ENCODE assay signal across 23 mouse cellular contexts in the genomic region with DNA sequence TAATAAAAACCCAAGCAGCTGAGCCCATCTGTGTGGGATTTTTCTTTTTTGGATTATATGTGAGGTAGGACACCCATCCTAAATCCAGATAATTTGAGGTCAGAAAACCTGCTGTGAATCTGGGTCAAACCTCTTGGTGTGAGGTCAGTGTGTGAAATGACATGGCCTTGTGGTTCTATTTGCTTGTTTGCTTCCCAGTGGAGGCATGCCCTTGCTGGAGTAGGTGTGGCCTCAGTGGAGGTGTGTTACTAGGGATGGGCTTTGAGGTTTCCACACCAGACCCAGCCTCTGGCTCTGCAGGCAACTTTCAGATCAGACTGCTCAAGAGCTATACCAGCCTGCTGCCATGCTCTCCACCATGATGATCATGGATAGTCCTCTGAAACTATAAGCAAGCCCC.
"Had no signal": no experiment of that assay in that cellular context is flagged by ENCODE, and none has a peak within 500 bp of the region (broad histone marks: within the 10 kb centered on the region; RNA-seq: fewer than 3 reads in every experiment).

No protein-coding gene starts in this region.

- ATAC-seq: hindbrain, postnatal 0 days; intestine, embryonic 16.5 days had no signal

- H3K9me3 ChIP-seq: heart, embryonic 13.5 days; heart, embryonic 15.5 days; hindbrain, embryonic 13.5 days; hindbrain, embryonic 15.5 days; limb, embryonic 10.5 days; limb, embryonic 12.5 days; liver, embryonic 13.5 days had no signal

- H3K27ac ChIP-seq: heart, adult 2 months; heart, embryonic 13.5 days; heart, embryonic 15.5 days; hindbrain, embryonic 13.5 days; hindbrain, embryonic 15.5 days; hindbrain, postnatal 0 days; layer of hippocampus, adult 2 months; left cerebral cortex, adult 2 months; limb, embryonic 10.5 days; limb, embryonic 12.5 days; liver, embryonic 13.5 days had no signal

- H3K4me3 ChIP-seq: heart, adult 2 months; heart, embryonic 13.5 days; heart, embryonic 15.5 days; hindbrain, embryonic 13.5 days; hindbrain, embryonic 15.5 days; layer of hippocampus, adult 2 months; left cerebral cortex, adult 2 months; limb, embryonic 10.5 days; limb, embryonic 12.5 days; liver, embryonic 13.5 days had no signal

- H3K36me3 ChIP-seq: heart, embryonic 13.5 days; heart, embryonic 15.5 days; hindbrain, embryonic 13.5 days; hindbrain, embryonic 15.5 days; limb, embryonic 10.5 days; limb, embryonic 12.5 days; liver, embryonic 13.5 days had no signal

- DNase-seq: gastrocnemius, postnatal 14 days; gastrocnemius, postnatal 36 days; heart, adult 11 months; heart, adult 2 months; heart, postnatal 14 days; heart, postnatal 36 days; kidney, adult 11 months; kidney, adult 2 months; kidney, postnatal 10 days; kidney, postnatal 25 days; kidney, postnatal 4 days; liver, embryonic 13.5 days had no signal

- H3K9ac ChIP-seq: heart, embryonic 13.5 days; heart, embryonic 15.5 days; hindbrain, embryonic 13.5 days; hindbrain, embryonic 15.5 days; limb, embryonic 12.5 days; liver, embryonic 13.5 days had no signal

- H3K4me2 ChIP-seq: heart, embryonic 11.5 days; heart, embryonic 13.5 days; heart, embryonic 15.5 days; hindbrain, embryonic 13.5 days; hindbrain, embryonic 15.5 days; limb, embryonic 12.5 days; liver, embryonic 13.5 days had no signal

- H3K27me3 ChIP-seq: heart, embryonic 13.5 days; heart, embryonic 15.5 days; hindbrain, embryonic 13.5 days; hindbrain, embryonic 15.5 days; limb, embryonic 12.5 days; liver, embryonic 13.5 days had no signal

- H3K4me1 ChIP-seq: heart, embryonic 13.5 days; heart, embryonic 15.5 days; hindbrain, embryonic 13.5 days; hindbrain, embryonic 15.5 days; limb, embryonic 12.5 days; liver, embryonic 13.5 days had no signal
